ENCODE assay signal across 34 mouse cellular contexts in the genomic region with DNA sequence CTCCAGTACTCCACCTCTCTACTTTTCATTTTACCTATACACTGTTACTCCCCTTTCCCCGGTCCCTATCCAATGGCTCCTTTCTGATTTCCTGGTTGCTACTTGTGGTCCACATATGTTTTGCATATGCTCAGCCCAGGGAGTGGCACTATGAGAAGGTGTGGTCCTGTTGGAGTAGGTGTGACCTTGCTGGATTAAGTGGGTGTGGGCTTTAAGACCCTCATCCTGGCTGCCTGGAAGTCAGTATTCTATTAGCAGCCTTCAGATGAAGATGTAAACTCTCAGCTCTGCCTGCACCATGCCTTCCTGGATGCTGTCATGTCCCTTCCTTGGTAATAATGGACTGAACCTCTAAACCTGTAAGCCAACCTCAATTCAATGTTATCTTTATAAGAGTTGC.
"Had no signal": no experiment of that assay in that cellular context is flagged by ENCODE, and none has a peak within 500 bp of the region (broad histone marks: within the 10 kb centered on the region; RNA-seq: fewer than 3 reads in every experiment).

No protein-coding gene starts in this region.

- ATAC-seq: hindbrain, embryonic 16.5 days; hindbrain, postnatal 0 days; inflammation-experienced regulatory T-cells, adult 6 months; intestine, embryonic 15.5 days; intestine, embryonic 16.5 days; intestine, postnatal 0 days had no signal

- H3K9ac ChIP-seq: heart, embryonic 13.5 days; heart, embryonic 15.5 days; hindbrain, embryonic 12.5 days; hindbrain, embryonic 13.5 days; hindbrain, embryonic 14.5 days; hindbrain, embryonic 15.5 days; intestine, embryonic 15.5 days; kidney, embryonic 15.5 days had no signal

- H3K27ac ChIP-seq: heart, embryonic 13.5 days; heart, embryonic 15.5 days; hindbrain, embryonic 12.5 days; hindbrain, embryonic 13.5 days; hindbrain, embryonic 14.5 days; hindbrain, embryonic 15.5 days; hindbrain, postnatal 0 days; intestine, embryonic 15.5 days; kidney, embryonic 15.5 days; kidney, postnatal 0 days; layer of hippocampus, adult 2 months; left cerebral cortex, adult 2 months had no signal

- DNase-seq: heart, postnatal 10 days; heart, postnatal 14 days; heart, postnatal 36 days; heart, postnatal 4 days; kidney, adult 11 months; kidney, adult 18-20 months; kidney, adult 2 months; kidney, adult 8-10 months; kidney, adult 9 months; kidney, postnatal 10 days; kidney, postnatal 14 days; kidney, postnatal 25 days; kidney, postnatal 36 days; kidney, postnatal 4 days; layer of hippocampus, adult 9-11 months; layer of hippocampus, postnatal 36 days had no signal

- H3K4me2 ChIP-seq: heart, embryonic 11.5 days; heart, embryonic 13.5 days; heart, embryonic 15.5 days; hindbrain, embryonic 12.5 days; hindbrain, embryonic 13.5 days; hindbrain, embryonic 14.5 days; hindbrain, embryonic 15.5 days; intestine, embryonic 15.5 days; kidney, embryonic 15.5 days had no signal

- H3K9me3 ChIP-seq: heart, embryonic 13.5 days; heart, embryonic 15.5 days; hindbrain, embryonic 10.5 days; hindbrain, embryonic 12.5 days; hindbrain, embryonic 13.5 days; hindbrain, embryonic 15.5 days; intestine, embryonic 15.5 days; kidney, embryonic 15.5 days had no signal

- H3K36me3 ChIP-seq: heart, embryonic 13.5 days; heart, embryonic 15.5 days; hindbrain, embryonic 10.5 days; hindbrain, embryonic 12.5 days; hindbrain, embryonic 13.5 days; hindbrain, embryonic 15.5 days; intestine, embryonic 15.5 days; kidney, embryonic 15.5 days had no signal

- H3K27me3 ChIP-seq: heart, embryonic 13.5 days; heart, embryonic 15.5 days; hindbrain, embryonic 12.5 days; hindbrain, embryonic 15.5 days; intestine, embryonic 15.5 days; kidney, embryonic 15.5 days had no signal

- H3K4me1 ChIP-seq: intestine, embryonic 15.5 days had no signal

- H3K4me3 ChIP-seq: heart, embryonic 13.5 days; heart, embryonic 15.5 days; hindbrain, embryonic 10.5 days; hindbrain, embryonic 12.5 days; hindbrain, embryonic 13.5 days; hindbrain, embryonic 15.5 days; intestine, embryonic 15.5 days; kidney, embryonic 15.5 days; layer of hippocampus, adult 2 months; left cerebral cortex, adult 2 months had no signal
